In the genomic region with DNA sequence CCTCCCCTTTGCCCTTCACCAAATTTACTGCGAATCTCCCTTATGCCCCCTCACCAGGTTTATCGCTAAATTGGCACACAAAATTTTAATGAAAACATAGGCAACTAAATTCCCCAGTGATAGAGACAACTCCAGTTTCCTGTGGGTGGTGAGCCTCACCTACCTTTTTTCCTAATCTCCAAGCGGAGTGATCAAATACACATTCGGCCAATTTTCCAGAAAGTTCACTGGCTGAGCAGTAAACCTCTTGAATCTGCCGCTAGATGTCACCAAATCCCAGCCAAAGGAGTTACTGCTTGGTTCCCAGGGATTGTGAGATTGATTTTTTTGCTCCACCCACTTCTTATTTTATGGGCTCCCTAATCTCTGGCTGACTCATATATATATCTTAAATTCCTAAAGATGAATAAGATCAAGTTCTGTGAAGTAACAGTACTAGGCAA, we compare ENCODE assay signal across 8 mouse cellular contexts. TPM values are rescaled to one million over a fixed set of nuclear protein-coding genes. Genes with fewer than 3 reads are reported as not detected.
DNase-seq lines count a peak whose midpoint lies in the region; ATAC-seq and TF ChIP-seq lines count a peak whose summit lies in the region.

No protein-coding gene starts in this region.

- peaks cover 7% of the 10 kb centered on the region; the same call in 1 of the 2 replicates for H3K4me1 ChIP-seq in G1E (ENCODE audit: insufficient read depth, low read depth, low read length)
- peaks cover 7% of the 10 kb centered on the region; the same call in 1 of the 2 replicates for H3K4me1 ChIP-seq in forebrain, embryonic 14.5 days (ENCODE audit: control insufficient read depth, insufficient read depth, low read length)
- peaks cover 8% of the 10 kb centered on the region; the same call in 1 of the 2 replicates for H3K4me1 ChIP-seq in hindbrain, embryonic 10.5 days (replicated peaks)

- H3K27ac ChIP-seq in forebrain, embryonic 14.5 days (ENCODE audit: low read depth, low read length): peak overlapping the region; percentile 86; the same call in 1 of the 2 replicates
- H3K27ac ChIP-seq in hindbrain, embryonic 10.5 days: peak overlapping the region; percentile 91

- no peaks in the 10 kb centered on the region for H3K9me3 ChIP-seq in G1E (replicated peaks)
- H3K9me3 ChIP-seq in forebrain, embryonic 14.5 days (replicated peaks; ENCODE audit: control insufficient read depth, low read length): no peaks in the 10 kb centered on the region
- H3K9me3 ChIP-seq in hindbrain, embryonic 10.5 days: no peaks in the 10 kb centered on the region

- H3K4me3 ChIP-seq in G1E (ENCODE audit: low read depth, low read length): peak overlapping the region; percentile 74
- peak overlapping the region; percentile 52 for H3K4me3 ChIP-seq in forebrain, embryonic 14.5 days (ENCODE audit: low read depth, low read length)
- H3K4me3 ChIP-seq in hindbrain, embryonic 10.5 days: peak overlapping the region; percentile 58

- WGBS in forebrain, embryonic 14.5 days: 42% methylated on average over 5 of the region's 5 CpGs
- WGBS in hindbrain, embryonic 10.5 days: 33% methylated on average over 5 of the region's 5 CpGs

- no peaks in the 10 kb centered on the region for H3K27me3 ChIP-seq in G1E (ENCODE audit: insufficient read depth, low read length)
- H3K27me3 ChIP-seq in forebrain, embryonic 14.5 days (replicated peaks; ENCODE audit: control insufficient read depth, insufficient read depth, low read length): no peaks in the 10 kb centered on the region
- no peaks in the 10 kb centered on the region for H3K27me3 ChIP-seq in hindbrain, embryonic 10.5 days (ENCODE audit: insufficient read depth, poor library complexity, severe bottlenecking)

- no peak for ATAC-seq in G1E (ENCODE audit: extremely low read depth, insufficient number of reproducible peaks, low FRiP score, poor library complexity, severe bottlenecking)
- no peak for ATAC-seq in forebrain, embryonic 14.5 days

- TF ChIP-seq CTCF in G1E (IDR thresholded peaks at IDR 0.05; ENCODE audit: low read depth, low read length): no peak

- H3K36me3 ChIP-seq in G1E (replicated peaks): peaks cover 10% of the 10 kb centered on the region
- H3K36me3 ChIP-seq in forebrain, embryonic 14.5 days (ENCODE audit: control insufficient read depth, insufficient read depth, low read length): 0 out of 2 replicates have a peak, but pooled peaks cover 3% of the 10 kb centered on the region
- H3K36me3 ChIP-seq in hindbrain, embryonic 10.5 days: peaks cover 14% of the 10 kb centered on the region

- H3K4me2 ChIP-seq in forebrain, embryonic 14.5 days (ENCODE audit: low read length): peak overlapping the region; percentile 56

- H3K9ac ChIP-seq in forebrain, embryonic 14.5 days (ENCODE audit: low read length): peak overlapping the region; percentile 52

- peak; percentile 4 for DNase-seq in G1E (ENCODE audit: low spot score)
- DNase-seq in c-Kit-positive CD71-negative TER-119-negative erythroid progenitor cells, embryonic 14.5 days (ENCODE audit: low read depth): peak; percentile 38
- peak; percentile 86 for DNase-seq in forebrain, embryonic 14.5 days (ENCODE audit: low spot score)
- peak; percentile 49 for DNase-seq in hindbrain, embryonic 10.5 days (ENCODE audit: low spot score)
- DNase-seq in layer of hippocampus, adult 9-10 months (ENCODE audit: low spot score): peak; percentile 49
- peak; percentile 80 for DNase-seq in lung, postnatal 10 days
- DNase-seq in retina, postnatal 1 day: peak; percentile 78
- no peak for DNase-seq in yolk sac, embryonic 10.5 days (ENCODE audit: low spot score)

RNA-seq across cellular contexts. Expression of a gene that starts 0.8 kb away (rescaled TPM):
- total RNA-seq in G1E (2014; fragmentation: Nextera tagmentation) (160 and 161 TPM in 2 replicates), G1E (2017) (375 and 434 TPM in 2 replicates)
- polyA plus RNA-seq in G1E (2012): 351 and 355 TPM in 2 replicates
- polyA plus RNA-seq in forebrain, embryonic 14.5 days (2014; fragmentation: Nextera tagmentation; extraction: Ambion mirVana): 633 and 666 TPM in 2 replicates
- polyA plus RNA-seq in hindbrain, embryonic 10.5 days (2016; fragmentation: Nextera tagmentation; extraction: Ambion mirVana): 514 and 571 TPM in 2 replicates

RNA-seq across cellular contexts. Expression of a gene that starts 34.9 kb away (rescaled TPM):
- total RNA-seq in G1E (2014; fragmentation: Nextera tagmentation): not detected in 2 replicates
- total RNA-seq in G1E (2017): 0.11 TPM in 1 of 2 replicates, not detected in the other
- not detected in 2 replicates for polyA plus RNA-seq in G1E (2012)
- polyA plus RNA-seq in forebrain, embryonic 14.5 days (2014; fragmentation: Nextera tagmentation; extraction: Ambion mirVana): 23.3 and 24.9 TPM in 2 replicates
- 7.2 and 9.0 TPM in 2 replicates for polyA plus RNA-seq in hindbrain, embryonic 10.5 days (2016; fragmentation: Nextera tagmentation; extraction: Ambion mirVana)

RNA-seq across cellular contexts. Expression of a gene that starts 37.3 kb away (rescaled TPM):
- not detected in 2 replicates for total RNA-seq in G1E (2014; fragmentation: Nextera tagmentation)
- total RNA-seq in G1E (2017): not detected in 2 replicates
- not detected in 2 replicates for polyA plus RNA-seq in G1E (2012)
- not detected in 2 replicates for polyA plus RNA-seq in forebrain, embryonic 14.5 days (2014; fragmentation: Nextera tagmentation; extraction: Ambion mirVana)
- 0.14 TPM in 1 of 2 replicates, not detected in the other for polyA plus RNA-seq in hindbrain, embryonic 10.5 days (2016; fragmentation: Nextera tagmentation; extraction: Ambion mirVana)
